Mouse (Mus musculus) olfactory bulb, adult 2 months (tissue): ENCODE results near the gene Hist1h2ab.

Experiments used
- CTCF ChIP-seq: fragments of 200-500 bp; IDR thresholded peaks from 2 replicates; pipeline ENCODE4 v1.5.1; 2012; ENCODE audit warnings: low read depth, mild to moderate bottlenecking, low read length, moderate library complexity; ENCODE audit not compliant: insufficient read depth
- POLR2A ChIP-seq: fragments of 200-500 bp; IDR thresholded peaks from 2 replicates; pipeline ENCODE4 v1.6.1; 2012; ENCODE audit warnings: mild to moderate bottlenecking, low read depth, low read length, moderate library complexity; ENCODE audit not compliant: insufficient read depth

DNA sequence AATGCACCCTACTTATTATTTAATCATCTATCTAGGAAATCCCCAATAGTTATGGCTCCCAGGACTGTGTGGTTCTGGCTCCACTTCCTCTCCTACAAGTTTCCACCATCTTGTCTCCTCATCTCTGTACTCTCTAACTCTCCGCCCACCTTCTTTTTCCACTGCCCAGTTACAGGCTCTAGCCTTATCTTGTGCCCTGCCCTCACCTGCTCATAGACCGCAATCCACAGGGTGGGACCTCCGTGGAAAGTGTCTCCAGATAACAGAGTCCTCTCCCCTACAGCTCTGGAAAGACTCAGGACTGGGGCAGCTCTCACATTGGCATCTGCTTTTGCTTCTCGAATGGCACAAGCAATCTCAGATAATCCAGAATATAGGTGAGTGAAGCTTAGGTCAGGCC lies 28.1 kb downstream of the Hist1h2ab start:
- TF ChIP-seq POLR2A (no peak), CTCF (no peak)
